Mouse (Mus musculus): ENCODE results near the gene Angptl6. TPM values are rescaled to one million over a fixed set of nuclear protein-coding genes. Genes with fewer than 3 reads are reported as not detected.

The Angptl6 gene
- polyA plus RNA-seq, 1 experiment from 2014 or later, result 10.7 TPM

DNA sequence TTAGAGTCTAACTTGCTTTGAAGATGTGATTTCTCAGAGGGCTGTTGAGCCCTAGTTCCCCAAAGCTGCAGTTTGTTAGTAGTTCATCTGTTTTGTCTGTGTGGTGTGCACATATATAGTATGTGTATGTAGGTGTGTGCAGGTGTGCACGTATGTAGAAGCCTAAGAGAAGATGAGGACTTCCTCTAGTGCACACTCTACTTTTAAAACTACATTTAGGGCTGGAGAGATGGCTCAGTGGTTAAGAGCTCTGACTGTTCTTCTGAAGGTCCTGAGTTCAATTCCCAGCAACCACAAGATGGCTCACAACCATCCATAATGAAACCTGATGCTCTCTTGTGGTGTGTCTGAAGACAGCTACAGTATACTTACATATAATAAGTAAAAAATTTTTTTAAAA, 44.6 kb downstream of the Angptl6 start:
- Histone ChIP-seq H3K27ac (ENCODE audit: low read length) (no peak overlapping the region), H3K27me3 (replicated peaks; ENCODE audit: control insufficient read depth, insufficient read depth, low read length) (no peaks in the 10 kb centered on the region; the same call in 1 of the 2 replicates), H3K9ac (ENCODE audit: low read depth, low read length) (no peak overlapping the region), H3K4me1 (ENCODE audit: control insufficient read depth, insufficient read depth, low read length) (0 out of 2 replicates have a peak, but pooled peaks cover 5% of the 10 kb centered on the region), H3K4me2 (ENCODE audit: low read depth, low read length) (no peak overlapping the region), H3K9me3 (ENCODE audit: control insufficient read depth, low read length) (no peaks in the 10 kb centered on the region), H3K36me3 (ENCODE audit: control insufficient read depth, insufficient read depth, low read length) (no peaks in the 10 kb centered on the region), H3K4me3 (ENCODE audit: low read length) (no peak overlapping the region)
- 79% methylated on average over 1 of the region's 1 CpGs for WGBS
- no peak for ATAC-seq

DNA sequence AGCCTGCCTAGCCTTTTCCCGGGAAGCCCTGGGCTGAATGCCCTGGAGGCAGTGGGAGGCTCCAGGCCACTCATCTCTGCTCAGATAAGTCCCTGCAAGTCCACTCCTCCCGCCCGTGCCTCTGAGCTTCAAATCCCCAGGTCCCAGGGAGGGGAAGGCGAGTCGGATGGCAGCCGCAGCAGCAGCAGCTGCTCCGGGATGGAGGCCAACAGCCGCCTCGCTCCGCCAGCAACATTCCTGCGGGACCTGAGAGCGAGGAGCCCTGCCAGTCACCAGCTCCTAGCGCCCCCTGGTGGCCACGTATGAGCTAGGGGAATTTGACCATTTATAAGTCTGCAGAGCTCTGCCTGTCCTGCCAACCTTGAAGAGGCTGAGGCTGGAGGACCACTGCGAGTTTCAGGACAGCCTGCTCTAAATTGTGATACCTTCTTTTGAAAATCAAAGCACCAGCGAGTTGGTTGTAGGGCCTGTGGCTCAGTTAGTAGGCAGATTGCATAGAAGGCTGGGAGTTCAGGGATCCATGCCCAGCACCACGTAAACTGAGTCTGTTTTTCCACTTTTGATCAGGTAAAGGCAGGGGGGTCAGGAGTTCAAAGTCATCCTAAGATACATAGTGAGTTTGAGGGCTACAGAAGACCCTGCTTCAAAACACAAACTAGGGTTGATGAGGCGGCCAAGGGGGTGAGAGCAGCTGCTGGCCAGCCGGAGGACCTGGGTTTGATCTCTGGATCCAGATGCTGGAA, 48.5 kb downstream of the Angptl6 start:
- 0 out of 2 replicates have a peak, but pooled peaks cover 5% of the 10 kb centered on the region for H3K4me1 ChIP-seq (ENCODE audit: control insufficient read depth, insufficient read depth, low read length)
- peak overlapping the region; percentile 48; the same call in 1 of the 2 replicates for H3K9ac ChIP-seq (ENCODE audit: low read depth, low read length)
- no peaks in the 10 kb centered on the region for H3K9me3 ChIP-seq (ENCODE audit: control insufficient read depth, low read length)
- no peaks in the 10 kb centered on the region for H3K36me3 ChIP-seq (ENCODE audit: control insufficient read depth, insufficient read depth, low read length)
- H3K4me3 ChIP-seq (ENCODE audit: low read length), result no peak overlapping the region
- H3K27me3 ChIP-seq (replicated peaks; ENCODE audit: control insufficient read depth, insufficient read depth, low read length), result no peaks in the 10 kb centered on the region; the same call in 1 of the 2 replicates
- ATAC-seq, result peak; percentile 92
- H3K4me2 ChIP-seq (ENCODE audit: low read depth, low read length), result no peak overlapping the region
- WGBS, result 16% methylated on average over 19 of the region's 19 CpGs
- H3K27ac ChIP-seq (ENCODE audit: low read length), result no peak overlapping the region

DNA sequence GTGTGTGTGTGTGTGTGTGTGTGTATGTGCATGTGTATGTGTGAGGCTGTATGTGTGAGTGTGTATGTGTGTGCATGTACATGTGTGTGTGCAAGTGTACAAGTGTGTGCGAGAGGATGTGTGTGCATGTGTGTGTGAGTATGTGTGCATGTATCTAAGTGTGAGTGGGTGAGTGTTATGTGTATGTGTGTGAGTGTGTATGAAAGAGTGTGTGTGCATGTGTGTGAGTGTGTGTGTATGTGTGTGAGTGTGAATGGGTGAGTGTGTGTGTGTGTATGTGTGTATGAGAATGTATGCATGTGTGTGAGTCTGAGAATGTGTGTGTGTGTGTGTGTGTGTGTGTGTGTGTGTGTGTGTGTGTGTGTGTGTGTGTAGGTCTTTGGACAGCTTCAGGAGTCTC, 51.4 kb downstream of the Angptl6 start:
- ATAC-seq, result no peak
- H3K4me3 ChIP-seq (ENCODE audit: low read length), result no peak overlapping the region
- 0 out of 2 replicates have a peak, but pooled peaks cover 5% of the 10 kb centered on the region for H3K4me1 ChIP-seq (ENCODE audit: control insufficient read depth, insufficient read depth, low read length)
- H3K27ac ChIP-seq (ENCODE audit: low read length), result no peak overlapping the region
- H3K9me3 ChIP-seq (ENCODE audit: control insufficient read depth, low read length), result no peaks in the 10 kb centered on the region
- H3K27me3 ChIP-seq (replicated peaks; ENCODE audit: control insufficient read depth, insufficient read depth, low read length), result no peaks in the 10 kb centered on the region; the same call in 1 of the 2 replicates
- 95% methylated on average over 1 of the region's 1 CpGs for WGBS
- H3K36me3 ChIP-seq (ENCODE audit: control insufficient read depth, insufficient read depth, low read length), result no peaks in the 10 kb centered on the region
- no peak overlapping the region for H3K4me2 ChIP-seq (ENCODE audit: low read depth, low read length)
- H3K9ac ChIP-seq (ENCODE audit: low read depth, low read length), result no peak overlapping the region

DNA sequence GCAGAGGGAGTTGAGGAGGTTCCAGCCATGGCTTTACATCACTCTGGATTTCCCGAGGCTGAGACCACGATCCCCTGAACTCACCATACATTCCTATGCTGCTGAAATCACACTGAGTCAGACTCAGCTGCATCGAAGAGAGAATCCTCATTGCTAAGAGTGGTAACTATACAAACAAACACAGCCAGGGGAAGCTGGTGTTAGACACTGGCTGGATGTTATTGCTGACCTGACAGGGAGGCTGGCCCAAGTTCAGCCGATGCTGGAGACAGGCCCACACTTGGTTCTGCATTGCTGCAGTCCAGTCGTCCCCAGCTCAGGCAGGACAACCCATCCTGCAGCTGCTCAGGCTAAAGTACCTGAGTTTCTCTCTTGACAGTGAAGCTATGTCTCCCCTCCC, 53.7 kb downstream of the Angptl6 start:
- Histone ChIP-seq H3K27ac (ENCODE audit: low read length) (no peak overlapping the region), H3K36me3 (ENCODE audit: control insufficient read depth, insufficient read depth, low read length) (no peaks in the 10 kb centered on the region), H3K9me3 (ENCODE audit: control insufficient read depth, low read length) (no peaks in the 10 kb centered on the region), H3K4me3 (ENCODE audit: low read length) (no peak overlapping the region), H3K9ac (ENCODE audit: low read depth, low read length) (no peak overlapping the region), H3K4me2 (ENCODE audit: low read depth, low read length) (no peak overlapping the region), H3K27me3 (replicated peaks; ENCODE audit: control insufficient read depth, insufficient read depth, low read length) (no peaks in the 10 kb centered on the region; the same call in 1 of the 2 replicates), H3K4me1 (ENCODE audit: control insufficient read depth, insufficient read depth, low read length) (0 out of 2 replicates have a peak, but pooled peaks cover 4% of the 10 kb centered on the region)
- ATAC-seq, result no peak
- 38% methylated on average over 5 of the region's 5 CpGs for WGBS

Small RNA genes lying within 50 kb of the gene (microRNA-seq; reads per million reads assigned to microRNA genes)
- gene Mir7081, result 0.68 reads per million

Other genes starting within 250 kb of the Angptl6 start
- gene Ubl5, start 236.8 kb downstream of the Angptl6 start, polyA plus RNA-seq (2015; fragmentation: Nextera tagmentation; extraction: Ambion mirVana), result 356 and 361 TPM in 2 replicates
- 16.5 and 17.3 TPM in 2 replicates for gene Fbxl12, start 235.0 kb downstream of the Angptl6 start, polyA plus RNA-seq (2015; fragmentation: Nextera tagmentation; extraction: Ambion mirVana)
- gene Pin1, start 227.6 kb downstream of the Angptl6 start, polyA plus RNA-seq (2015; fragmentation: Nextera tagmentation; extraction: Ambion mirVana), result 42.0 and 45.4 TPM in 2 replicates
- gene Olfm2, start 133.4 kb downstream of the Angptl6 start, polyA plus RNA-seq (2015; fragmentation: Nextera tagmentation; extraction: Ambion mirVana), result 6.7 and 7.8 TPM in 2 replicates
- gene Col5a3, start 64.7 kb downstream of the Angptl6 start, polyA plus RNA-seq (2015; fragmentation: Nextera tagmentation; extraction: Ambion mirVana), result 1.8 and 2.4 TPM in 2 replicates
- not detected in 2 replicates for gene Rdh8, start 61.2 kb downstream of the Angptl6 start, polyA plus RNA-seq (2015; fragmentation: Nextera tagmentation; extraction: Ambion mirVana)
- 16.2 and 18.3 TPM in 2 replicates for gene A230050P20Rik, start 11.1 kb downstream of the Angptl6 start, polyA plus RNA-seq (2015; fragmentation: Nextera tagmentation; extraction: Ambion mirVana)
- 79.5 and 97.6 TPM in 2 replicates for gene Ppan, start 8.4 kb upstream of the Angptl6 start, polyA plus RNA-seq (2015; fragmentation: Nextera tagmentation; extraction: Ambion mirVana)
- gene Eif3g, start 18.9 kb upstream of the Angptl6 start, polyA plus RNA-seq (2015; fragmentation: Nextera tagmentation; extraction: Ambion mirVana), result 261 and 297 TPM in 2 replicates
- 56.3 and 56.9 TPM in 2 replicates for gene Dnmt1, start 80.2 kb upstream of the Angptl6 start, polyA plus RNA-seq (2015; fragmentation: Nextera tagmentation; extraction: Ambion mirVana)
- gene S1pr2, start 97.1 kb upstream of the Angptl6 start, polyA plus RNA-seq (2015; fragmentation: Nextera tagmentation; extraction: Ambion mirVana), result 24.3 and 24.4 TPM in 2 replicates
- 165 and 181 TPM in 2 replicates for gene Mrpl4, start 123.0 kb upstream of the Angptl6 start, polyA plus RNA-seq (2015; fragmentation: Nextera tagmentation; extraction: Ambion mirVana)
- gene Icam1, start 136.3 kb upstream of the Angptl6 start, polyA plus RNA-seq (2015; fragmentation: Nextera tagmentation; extraction: Ambion mirVana), result 12.7 and 13.7 TPM in 2 replicates
- 1.8 and 5.4 TPM in 2 replicates for gene Icam4, start 149.6 kb upstream of the Angptl6 start, polyA plus RNA-seq (2015; fragmentation: Nextera tagmentation; extraction: Ambion mirVana)
- 0.09 and 0.10 TPM in 2 replicates for gene Icam5, start 152.3 kb upstream of the Angptl6 start, polyA plus RNA-seq (2015; fragmentation: Nextera tagmentation; extraction: Ambion mirVana)
- gene Zglp1, start 187.4 kb upstream of the Angptl6 start, polyA plus RNA-seq (2015; fragmentation: Nextera tagmentation; extraction: Ambion mirVana), result 0.51 and 1.3 TPM in 2 replicates
- gene Gm49373, start 193.4 kb upstream of the Angptl6 start, polyA plus RNA-seq (2015; fragmentation: Nextera tagmentation; extraction: Ambion mirVana), result 0.44 and 0.55 TPM in 2 replicates
- 63.3 and 69.8 TPM in 2 replicates for gene Fdx1l, start 193.9 kb upstream of the Angptl6 start, polyA plus RNA-seq (2015; fragmentation: Nextera tagmentation; extraction: Ambion mirVana)
- 2.5 and 2.9 TPM in 2 replicates for gene Gm38431, start 212.3 kb upstream of the Angptl6 start, polyA plus RNA-seq (2015; fragmentation: Nextera tagmentation; extraction: Ambion mirVana)
- 57.7 and 64.7 TPM in 2 replicates for gene Raver1, start 212.3 kb upstream of the Angptl6 start, polyA plus RNA-seq (2015; fragmentation: Nextera tagmentation; extraction: Ambion mirVana)